Mouse (Mus musculus) CD4-positive helper T cell, adult 2 months (primary cell): Measurements from ENCODE around the gene Pnkd.
"Not testable (repeated sequence)": the region's sequence is repeated elsewhere in the genome, so short reads cannot be mapped to it uniquely, and the experiment has no call there.

ENCODE experiments used
- DNase-seq: peaks from one replicate; pipeline ENCODE4 v3.0.0-alpha.2; 2012; ENCODE audit warnings: low read depth, missing footprints, low spot score

Gene Pnkd

GRCm38 (mm10) chr1:74296477-74296876, 11.7 kb downstream of the Pnkd start:
- no peak for DNase-seq

DNA sequence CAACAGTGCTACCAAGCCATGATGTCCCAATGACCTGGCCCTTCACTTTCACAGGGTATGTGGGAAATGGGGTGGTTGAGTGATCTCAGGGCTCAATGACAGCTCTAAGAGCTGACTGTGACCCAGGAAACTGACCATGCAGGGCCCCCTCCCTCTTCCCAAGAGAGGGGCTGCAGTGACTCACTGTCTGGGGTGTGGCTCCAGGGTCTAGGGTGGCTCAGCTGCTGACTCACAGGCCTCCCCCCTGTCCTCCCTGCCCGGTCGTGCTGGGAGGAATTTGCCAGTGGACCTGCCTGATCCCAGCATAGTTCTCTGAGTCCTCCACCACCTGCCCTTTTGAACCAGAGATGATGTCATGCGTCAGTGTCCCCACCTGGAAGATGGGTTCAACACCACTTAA, 12.5 kb downstream of the Pnkd start:
- DNase-seq: no peak

- DNase-seq: no peak
Measured at GRCm38 (mm10) chr1:74298157-74298750, 13.5 kb downstream of the Pnkd start.

DNA sequence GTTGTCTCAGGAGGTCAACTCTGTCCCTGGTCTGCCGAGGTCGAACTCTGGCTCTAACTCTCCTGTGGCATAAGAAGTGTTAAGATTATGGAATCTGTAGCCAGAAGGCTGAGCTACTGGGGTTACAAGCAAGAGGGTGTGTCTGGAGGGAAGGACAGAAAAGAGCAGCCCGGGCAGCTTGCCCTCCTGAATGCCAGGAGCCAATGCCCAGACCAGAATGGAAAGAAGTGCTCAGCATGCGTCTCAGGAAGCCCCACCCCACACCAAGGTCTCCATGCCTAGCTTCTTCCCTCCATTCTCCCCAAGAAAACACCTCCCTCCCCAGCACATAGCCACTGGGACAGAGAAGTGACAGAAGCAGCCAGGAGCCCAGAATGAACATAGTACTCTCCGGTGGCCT, 14.3 kb downstream of the Pnkd start:
- no peak for DNase-seq

DNA sequence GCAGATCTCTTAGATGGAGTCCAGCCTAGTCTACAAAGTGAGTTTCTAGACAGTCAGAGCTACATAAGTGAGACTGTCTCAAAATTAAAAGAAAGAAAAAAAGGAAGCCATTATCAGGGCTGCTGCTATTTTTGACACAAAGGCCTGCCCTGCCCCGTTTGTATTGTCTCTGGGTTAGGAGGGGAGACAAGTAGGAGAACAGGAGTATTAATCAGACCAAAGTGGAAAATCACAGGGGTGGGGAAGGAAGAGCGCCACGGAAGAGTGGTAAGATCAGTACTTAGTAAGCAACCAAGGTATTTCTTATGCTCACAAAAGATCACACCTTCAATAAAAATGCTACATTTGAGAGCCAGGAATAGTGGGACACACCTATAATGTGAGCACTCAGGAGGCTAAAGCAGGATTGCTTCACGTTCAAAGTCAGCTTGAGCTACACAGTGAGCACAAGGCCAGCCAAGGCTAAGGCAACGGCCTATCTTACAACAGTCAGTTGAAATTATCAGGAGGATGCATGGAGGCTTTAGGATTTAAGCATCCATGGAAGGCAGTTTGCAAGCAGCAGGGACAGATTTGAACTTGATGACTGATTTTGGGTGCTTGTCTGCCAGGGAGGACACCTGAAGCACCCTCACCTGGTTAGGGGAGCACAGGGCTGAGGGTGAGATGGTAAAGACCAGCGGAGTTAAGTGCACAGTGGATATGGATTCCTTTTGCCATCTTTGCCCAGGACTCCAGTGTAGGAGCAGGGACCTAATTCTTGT, 15.8 kb downstream of the Pnkd start:
- DNase-seq: no peak

GRCm38 (mm10) chr1:74302229-74302628, 17.5 kb downstream of the Pnkd start:
- DNase-seq: no peak

DNA sequence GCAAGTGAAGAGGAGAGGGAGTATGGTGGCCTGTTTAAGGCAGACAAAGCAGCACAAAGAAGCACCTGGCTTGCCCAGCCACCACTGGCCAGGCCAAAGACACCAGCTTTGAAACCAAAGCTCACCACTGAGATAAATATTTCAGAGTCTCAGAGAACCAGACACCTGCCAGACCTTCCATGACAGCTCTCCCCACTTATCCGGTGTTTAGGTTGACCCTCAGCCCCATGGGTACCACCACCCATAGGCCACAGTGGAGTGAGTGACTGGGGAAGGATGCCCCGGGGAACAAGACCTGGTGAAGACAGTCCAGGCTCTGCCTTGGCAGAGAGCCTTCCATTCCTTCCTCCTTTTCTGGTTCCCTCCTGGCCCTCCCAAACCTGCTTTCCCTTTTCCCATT, 18.1 kb downstream of the Pnkd start:
- DNase-seq: no peak

DNA sequence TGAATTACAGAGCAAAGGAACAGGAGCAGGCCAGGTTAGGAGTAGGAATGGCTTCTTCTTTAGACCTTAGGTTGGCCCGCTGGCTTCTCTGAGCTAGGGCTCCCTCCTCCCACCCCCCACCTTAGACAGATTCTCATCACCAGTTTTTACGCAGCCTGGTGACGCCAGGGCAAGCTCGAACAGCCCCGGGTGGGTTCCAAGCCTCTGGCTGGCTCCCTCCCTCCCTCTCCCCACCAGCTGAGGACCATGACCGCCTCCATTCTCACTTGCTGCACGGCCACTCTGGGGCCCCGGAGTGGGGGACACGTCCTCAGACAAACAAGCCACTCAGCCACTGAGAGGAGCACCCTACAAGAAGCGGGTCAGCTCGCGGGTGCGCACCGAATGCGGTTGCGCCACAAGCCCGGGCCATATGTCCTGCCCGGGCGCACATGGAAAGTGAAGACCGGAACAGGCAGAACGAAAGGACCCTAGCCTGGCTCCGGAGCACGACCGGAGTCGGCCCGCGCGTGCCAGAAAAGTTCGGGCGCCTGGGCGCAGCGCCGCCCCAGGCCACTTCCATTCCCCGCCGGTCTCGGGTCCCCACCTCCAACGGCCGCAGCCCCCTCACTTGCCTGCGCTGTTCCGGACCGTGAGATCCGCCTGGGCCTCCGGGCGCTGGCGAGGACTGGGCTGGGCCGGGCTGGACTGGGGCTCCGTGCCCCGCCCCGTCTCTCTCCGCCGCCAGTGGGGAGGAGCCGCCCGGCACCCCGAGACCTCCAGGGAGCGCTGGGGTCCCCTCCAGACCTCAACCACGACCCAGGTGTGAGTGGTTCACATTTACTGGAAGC, 19.0 kb downstream of the Pnkd start:
- peak; percentile 47 for DNase-seq

- DNase-seq: no peak
Measured at GRCm38 (mm10) chr1:74304339-74304790, 19.6 kb downstream of the Pnkd start.

DNA sequence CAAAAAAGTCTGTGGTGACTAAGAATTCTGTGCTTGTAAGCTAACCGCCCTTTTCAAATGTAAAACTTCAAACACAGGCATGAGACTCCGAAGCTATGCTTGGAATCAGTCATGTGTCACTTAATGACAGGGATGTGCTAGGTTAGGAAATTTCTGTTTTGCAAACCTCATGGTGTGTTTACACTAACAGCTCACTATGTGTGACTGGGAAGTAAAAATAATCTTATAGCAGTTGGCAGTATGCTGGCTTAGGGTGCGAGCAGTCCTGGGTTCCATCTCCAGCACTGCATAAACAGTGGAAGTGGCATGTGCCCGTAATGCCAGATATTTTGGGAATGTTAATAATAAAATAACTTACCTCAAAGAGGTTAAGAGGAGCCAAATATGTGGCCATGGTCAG, 20.2 kb downstream of the Pnkd start:
- no peak for DNase-seq

DNA sequence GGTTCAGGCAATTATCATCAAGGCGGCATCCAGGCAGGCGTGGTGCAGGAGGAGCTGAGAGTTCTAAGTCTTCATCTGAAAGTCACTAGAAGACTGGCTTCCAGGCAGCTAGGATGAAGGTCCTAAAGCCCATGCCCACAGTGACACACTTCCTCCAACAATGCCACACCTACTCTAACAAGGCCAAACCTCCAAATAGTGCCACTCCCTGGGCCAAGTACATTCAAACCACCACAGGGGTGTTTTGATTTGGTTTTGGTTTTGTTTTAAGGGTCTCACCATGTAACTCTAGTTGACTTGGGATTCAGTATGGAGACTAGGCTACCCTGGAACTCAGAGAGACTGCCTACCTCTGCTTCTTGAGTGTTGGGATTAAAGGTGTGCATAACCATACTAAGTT, 20.8 kb downstream of the Pnkd start, which contains the start of gene Tmbim1:
Gene Tmbim1 (minus strand): TSS at position 101 of the 400 bp plus-strand sequence.
- no peak for DNase-seq

GRCm38 (mm10) chr1:74307146-74307545, 22.4 kb downstream of the Pnkd start:
- DNase-seq: no peak

DNA sequence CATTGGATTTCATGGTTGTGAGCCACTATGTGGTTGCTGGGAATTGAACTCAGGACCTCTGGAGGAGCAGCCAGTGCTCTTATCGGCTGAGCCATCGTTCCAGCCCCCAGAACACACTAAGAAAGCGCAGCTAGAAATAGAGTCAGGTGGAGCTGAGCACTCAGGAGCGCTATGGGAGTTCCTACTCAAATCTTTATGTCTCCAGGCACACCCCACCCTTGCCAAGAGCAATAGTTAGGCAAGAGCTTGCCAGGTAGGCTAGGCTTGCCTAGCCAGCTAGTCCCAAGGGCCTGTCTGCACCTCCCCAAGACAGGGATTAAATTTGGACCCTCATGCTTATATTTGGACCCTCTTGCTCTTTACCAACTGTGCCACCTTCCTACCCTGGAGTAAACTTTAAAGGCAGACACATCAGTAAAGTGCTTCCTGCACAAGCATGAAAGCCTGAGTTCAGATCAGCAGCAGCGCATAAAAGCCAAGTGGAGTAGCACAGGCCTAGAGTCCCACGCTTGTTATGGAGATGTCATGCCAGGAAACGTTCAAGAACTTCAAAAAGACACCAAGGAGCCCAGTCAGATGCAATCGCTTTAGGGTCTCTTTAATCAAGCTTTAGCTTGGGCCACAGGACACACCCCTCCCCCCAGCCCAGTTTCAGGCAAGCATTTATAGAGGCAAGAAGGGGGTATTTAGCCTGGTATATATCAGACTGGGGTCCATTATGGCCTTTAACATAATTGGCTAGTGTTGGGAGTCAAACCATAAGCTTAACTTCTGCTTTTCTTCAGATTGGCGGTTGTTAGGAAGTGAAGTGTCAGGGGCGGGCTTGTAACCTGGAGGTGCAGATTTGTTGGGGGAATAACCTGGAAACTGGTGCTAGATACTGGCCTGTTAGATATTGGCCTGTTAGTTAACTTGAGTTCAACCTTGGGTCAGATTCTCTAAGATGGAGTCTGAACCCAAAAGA, 23.6 kb downstream of the Pnkd start:
- no peak for DNase-seq

DNA sequence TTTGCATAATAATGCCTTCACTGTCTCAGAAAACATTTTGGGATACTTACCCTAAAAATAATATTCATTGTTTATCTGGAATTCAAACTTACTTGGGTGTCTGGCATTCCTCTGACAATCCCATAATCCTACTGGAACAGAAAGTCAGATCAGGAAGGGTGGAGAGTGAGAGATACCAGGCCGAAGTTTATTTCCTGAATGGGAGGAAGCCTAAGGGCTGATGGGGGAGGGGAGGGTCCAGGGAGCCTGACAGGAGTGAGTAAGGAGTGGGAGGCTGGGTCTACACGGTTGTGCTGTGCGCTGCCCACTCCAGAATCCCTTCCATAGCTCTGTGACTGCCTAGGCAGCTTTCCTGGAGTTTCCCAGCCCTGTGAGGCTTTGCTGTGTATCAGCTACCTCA, 25.0 kb downstream of the Pnkd start:
- no peak for DNase-seq

- DNase-seq: peak; percentile 79
Measured at GRCm38 (mm10) chr1:74313049-74313692, 28.4 kb downstream of the Pnkd start.

- no peak for DNase-seq
Measured at GRCm38 (mm10) chr1:74314796-74315195, 30.1 kb downstream of the Pnkd start.

DNA sequence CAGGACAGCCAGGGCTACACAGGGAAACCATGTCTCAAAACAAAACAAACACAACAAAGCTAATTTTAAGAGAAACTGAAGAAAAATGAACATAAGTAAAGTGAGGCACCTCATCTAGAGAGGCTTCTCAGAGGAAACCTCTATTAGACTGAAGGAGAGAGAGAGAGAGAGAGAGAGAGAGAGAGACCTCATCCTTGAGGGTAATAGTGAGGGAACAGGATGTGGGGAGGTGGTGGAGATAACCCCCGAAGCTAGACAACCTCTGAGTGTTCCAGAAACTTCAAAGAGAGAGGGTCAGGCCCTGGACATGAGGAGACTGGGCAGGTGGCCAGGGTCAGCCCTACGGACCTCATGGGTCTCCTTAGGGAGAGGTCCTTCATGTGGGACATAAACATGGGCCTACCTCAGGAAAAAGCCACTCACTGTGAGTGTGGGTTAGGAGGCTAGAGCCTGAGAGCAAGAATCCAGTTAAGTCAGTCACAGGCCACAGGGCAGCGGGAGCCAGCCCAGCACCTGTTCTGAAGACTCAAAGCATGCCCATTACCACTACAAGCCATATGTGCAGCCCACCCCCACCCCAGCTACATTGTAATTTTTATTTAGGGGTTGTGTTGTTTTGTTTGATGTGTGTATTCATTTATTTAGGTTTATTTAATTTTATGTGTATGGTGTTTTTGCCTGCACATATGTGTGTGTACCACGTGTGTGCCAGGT, 31.5 kb downstream of the Pnkd start:
- DNase-seq: no peak

GRCm38 (mm10) chr1:74318711-74319110, 34.0 kb downstream of the Pnkd start:
- no peak for DNase-seq

- DNase-seq: no peak
Measured at GRCm38 (mm10) chr1:74321396-74321795, 36.7 kb downstream of the Pnkd start.

DNA sequence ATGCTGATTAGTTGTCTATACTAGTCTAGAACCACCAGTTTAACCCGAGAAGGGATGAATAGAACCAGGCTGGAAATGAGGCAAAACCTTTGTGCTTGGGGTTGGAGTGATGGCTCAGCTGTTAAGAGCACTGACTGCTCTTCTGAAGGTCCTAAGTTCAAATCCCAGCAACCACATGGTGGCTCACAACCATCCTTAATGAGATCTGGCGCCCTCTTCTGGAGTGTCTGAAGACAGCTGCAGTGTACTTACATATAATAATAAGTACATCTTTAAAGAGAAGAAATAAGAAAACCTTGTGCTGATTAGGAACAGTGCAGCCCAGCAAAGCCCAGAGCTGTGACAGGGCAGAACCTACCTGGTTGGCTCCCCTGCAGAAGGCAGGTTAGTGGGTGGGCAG, 42.2 kb downstream of the Pnkd start:
- not testable (repeated sequence) for DNase-seq
